Mouse (Mus musculus) ES-E14 (cell line): Measurements from ENCODE around the gene Tulp2.
A peak's percentile ranks its signal among the peaks of the same experiment; 100 is the strongest.

Source experiments
- CHD2 ChIP-seq: IDR thresholded peaks from 2 replicates; pipeline ENCODE4 v1.6.1; 2014; ENCODE audit warnings: mild to moderate bottlenecking, low read depth, low read length, inconsistent platforms
- HCFC1 ChIP-seq: IDR thresholded peaks from 2 replicates; pipeline ENCODE4 v1.6.1; 2012; ENCODE audit warnings: low read length, inconsistent platforms, borderline replicate concordance; ENCODE audit not compliant: insufficient read depth

DNA sequence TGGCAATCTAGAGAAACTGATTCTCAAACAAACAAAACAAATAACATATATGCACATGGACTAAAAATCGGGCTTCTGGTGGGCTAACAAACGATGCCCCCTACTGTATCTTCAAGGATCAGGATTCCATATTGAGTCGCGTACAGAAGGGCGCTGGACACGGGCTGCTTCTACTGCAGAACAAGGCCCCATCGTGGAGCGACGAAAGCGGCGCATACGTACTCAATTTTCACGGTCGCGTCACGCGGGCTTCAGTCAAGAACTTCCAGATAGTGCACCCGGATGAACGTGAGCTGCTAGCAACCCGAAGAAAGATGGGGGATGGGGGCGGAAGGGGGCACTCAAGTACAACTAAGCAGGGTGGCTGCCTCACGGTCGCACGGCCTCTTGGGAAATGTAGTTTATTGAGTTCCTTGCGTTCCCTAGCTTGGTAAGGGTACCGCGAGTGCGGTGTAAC is 40.1 kb downstream of the Tulp2 start:
- TF ChIP-seq CHD2 (peak; percentile 70; the same call in 1 of the 2 replicates), HCFC1 (peak; percentile 94)
